Mouse (Mus musculus) stomach, postnatal 0 days (tissue): ENCODE results near the gene Med13. TPM values are rescaled to one million over a fixed set of nuclear protein-coding genes. Genes with fewer than 3 reads are reported as not detected.

Experiments
- ATAC-seq: fragments of 200-750 bp; cut with Nextera tagmentation; 2 replicates; pipeline ENCODE4 v1.8.0; 2017; ENCODE audit not compliant: low FRiP score, low TSS enrichment
- DNase-seq: peaks from one replicate; pipeline ENCODE4 v3.0.0-alpha.2; 2016; ENCODE audit warnings: low spot score
- H3K27ac ChIP-seq: fragments of 300-500 bp; sonication (generic); replicated peaks from 2 replicates; pipeline ENCODE4 v1.5.1; 2014; ENCODE audit warnings: mild to moderate bottlenecking, control low read depth
- H3K27me3 ChIP-seq: fragments of 300-500 bp; sonication (generic); 2 replicates; pipeline ENCODE4 v1.6.1; 2014; ENCODE audit warnings: low read length; ENCODE audit not compliant: control insufficient read depth, insufficient read depth
- H3K36me3 ChIP-seq: fragments of 300-500 bp; sonication (generic); 2 replicates; pipeline ENCODE4 v1.6.1; 2014; ENCODE audit warnings: low read length, mixed read lengths; ENCODE audit not compliant: control insufficient read depth, insufficient read depth
- H3K4me1 ChIP-seq: fragments of 300-500 bp; sonication (generic); replicated peaks from 2 replicates; pipeline ENCODE4 v1.6.1; 2014; ENCODE audit warnings: antibody characterized with exemption; ENCODE audit not compliant: control insufficient read depth, insufficient read depth
- H3K4me2 ChIP-seq: fragments of 300-500 bp; sonication (generic); replicated peaks from 2 replicates; pipeline ENCODE4 v1.6.1; 2014; ENCODE audit warnings: low read depth, mild to moderate bottlenecking, control low read depth, moderate library complexity
- H3K4me3 ChIP-seq: fragments of 300-500 bp; sonication (generic); 2 replicates; pipeline ENCODE4 v1.5.1; 2014; ENCODE audit warnings: low read depth, low read length, control low read depth
- H3K9ac ChIP-seq: fragments of 300-500 bp; sonication (generic); 2 replicates; pipeline ENCODE4 v1.6.1; 2014; ENCODE audit warnings: mild to moderate bottlenecking, low read length, control low read depth, mixed read lengths
- H3K9me3 ChIP-seq: fragments of 300-500 bp; sonication (generic); 2 replicates; pipeline ENCODE4 v1.6.1; 2016; ENCODE audit warnings: low read length; ENCODE audit not compliant: control insufficient read depth
- CTCF ChIP-seq: IDR thresholded peaks from 2 replicates; pipeline ENCODE4 v1.5.1; 2016; ENCODE audit warnings: antibody characterized with exemption, low read depth, mild to moderate bottlenecking, moderate library complexity
- EP300 ChIP-seq: optimal IDR thresholded peaks from 2 replicates; pipeline ENCODE3; 2016; ENCODE audit warnings: antibody characterized with exemption
- WGBS: fragments of 180-500 bp; shearing (Covaris S2); extraction: QIAGEN DNeasy Blood & Tissue Kit; methylation state at CpG from one replicate; pipeline ENCODE4 v1.1.7; 2014; 5-methylcytosine and 5-hydroxymethylcytosine counted together
- polyA plus RNA-seq: library from polyadenylated mRNA; unstranded; fragments of >200 nt; fragmentation: Nextera tagmentation; extraction: Ambion mirVana; gene quantifications from 2 replicates; pipeline ENCODE4 v1.2.1, GENCODE M21; 2015

The Med13 gene
- polyA plus RNA-seq, 1 experiment from 2014 or later, result 4.4 TPM

DNA sequence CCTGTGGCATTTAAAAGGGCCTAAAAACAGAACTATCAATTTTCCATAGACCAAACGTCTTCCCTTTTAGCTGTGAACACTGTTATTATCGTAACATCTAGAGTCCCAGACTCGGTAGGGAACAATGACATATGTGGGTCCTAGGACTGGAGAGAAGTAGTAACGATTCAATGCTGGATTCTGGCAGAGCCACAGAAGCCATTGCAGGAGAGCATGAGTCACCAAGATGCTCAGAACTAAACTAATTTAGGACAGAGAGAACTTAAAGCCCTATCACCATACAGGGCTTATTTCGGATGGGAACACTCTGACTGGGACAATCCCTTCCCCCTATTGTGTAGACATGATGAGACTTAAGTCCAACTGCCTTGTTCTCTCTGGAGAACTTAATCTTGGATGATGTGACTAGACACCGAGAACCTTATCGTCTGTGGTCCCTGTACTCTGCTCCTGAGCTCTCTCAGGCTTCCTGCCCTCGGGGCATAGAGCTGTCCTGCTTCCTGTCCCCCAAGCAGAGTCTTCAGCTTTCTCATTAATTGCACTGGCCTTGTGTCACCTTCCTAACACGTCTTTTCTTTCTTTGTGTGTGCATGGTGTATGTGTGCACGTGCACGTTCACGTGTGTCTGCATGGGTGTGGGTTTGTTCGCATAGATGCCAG lies 31.5 kb upstream of the Med13 start:
- no peak for DNase-seq
- Histone ChIP-seq H3K4me1 (no peaks in the 10 kb centered on the region), H3K36me3 (no peaks in the 10 kb centered on the region), H3K4me2 (no peak overlapping the region), H3K9ac (no peak overlapping the region), H3K9me3 (no peaks in the 10 kb centered on the region), H3K27ac (no peak overlapping the region), H3K4me3 (no peak overlapping the region), H3K27me3 (no peaks in the 10 kb centered on the region)
- no peak for ATAC-seq
- 79% methylated on average over 13 of the region's 13 CpGs for WGBS
- no peak for TF ChIP-seq EP300
- no peak for TF ChIP-seq CTCF

DNA sequence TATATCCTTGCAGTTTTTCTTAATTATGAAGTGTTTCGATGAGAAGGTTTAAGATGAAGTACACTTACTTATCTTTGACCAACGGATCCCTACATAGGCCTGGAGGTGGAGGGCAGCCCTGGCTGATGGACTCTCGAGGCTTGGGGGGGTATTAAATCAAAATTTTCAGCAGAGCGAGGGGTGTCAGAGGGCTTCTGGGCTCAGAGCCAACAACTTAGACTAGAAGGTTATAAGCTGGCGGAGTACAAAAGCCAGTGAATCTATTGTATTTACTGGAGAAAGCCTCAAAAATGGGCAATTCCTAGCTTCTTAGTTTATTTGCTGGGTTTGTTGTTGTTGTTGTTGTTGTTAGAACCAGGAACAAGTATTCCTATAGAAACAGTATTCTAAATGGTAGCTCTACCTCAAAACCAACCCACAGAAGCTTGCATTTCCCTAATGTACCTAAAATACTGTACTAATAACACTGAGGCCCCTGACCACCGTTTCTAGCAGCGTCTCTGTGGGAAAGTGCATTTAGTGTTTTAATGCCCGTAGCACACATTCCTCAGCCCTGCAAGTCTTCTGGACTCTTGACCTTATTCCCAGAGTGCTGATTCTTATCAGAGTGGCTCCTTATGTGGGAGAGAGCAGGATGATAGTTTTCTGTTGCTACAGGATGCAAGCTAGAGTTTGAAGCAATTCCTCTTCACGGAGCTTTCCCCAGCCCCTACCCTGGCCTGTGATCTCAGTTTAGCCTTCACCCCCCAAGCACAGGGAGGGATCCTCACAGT lies 29.9 kb upstream of the Med13 start:
- Histone ChIP-seq H3K36me3 (no peaks in the 10 kb centered on the region), H3K27me3 (no peaks in the 10 kb centered on the region), H3K4me2 (no peak overlapping the region), H3K9ac (no peak overlapping the region), H3K4me3 (no peak overlapping the region), H3K27ac (no peak overlapping the region), H3K9me3 (no peaks in the 10 kb centered on the region), H3K4me1 (no peaks in the 10 kb centered on the region)
- ATAC-seq (no peak), DNase-seq (no peak)
- TF ChIP-seq EP300 (no peak), CTCF (no peak)
- WGBS, result 45% methylated on average over 9 of the region's 9 CpGs

DNA sequence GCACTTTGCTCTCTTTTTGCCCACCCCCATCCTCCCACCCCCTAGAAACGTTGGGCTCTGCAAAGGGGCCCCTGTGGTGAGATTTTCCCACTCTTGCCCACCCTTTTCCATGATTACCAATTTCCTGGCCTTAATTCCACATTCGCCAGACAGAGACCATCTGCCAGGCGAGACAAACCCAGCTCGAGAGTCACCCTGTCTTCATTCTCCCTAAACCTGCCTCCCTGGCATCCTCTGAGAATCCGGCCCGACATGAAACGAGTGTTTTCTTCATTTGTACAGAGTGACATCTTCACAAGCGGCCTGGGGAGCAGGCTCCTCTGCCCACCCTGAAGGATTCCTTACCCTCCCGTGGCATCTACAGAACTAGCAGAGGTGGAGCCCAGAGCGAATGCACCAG lies 29.2 kb upstream of the Med13 start:
- no peak overlapping the region for H3K9ac ChIP-seq
- no peaks in the 10 kb centered on the region for H3K9me3 ChIP-seq
- TF ChIP-seq EP300, result no peak
- 71% methylated on average over 10 of the region's 10 CpGs for WGBS
- no peaks in the 10 kb centered on the region for H3K27me3 ChIP-seq
- no peak overlapping the region for H3K4me2 ChIP-seq
- H3K27ac ChIP-seq, result no peak overlapping the region
- no peaks in the 10 kb centered on the region for H3K4me1 ChIP-seq
- ATAC-seq (no peak), DNase-seq (no peak)
- no peaks in the 10 kb centered on the region for H3K36me3 ChIP-seq
- no peak overlapping the region for H3K4me3 ChIP-seq

- Histone ChIP-seq H3K27me3 (no peaks in the 10 kb centered on the region), H3K4me2 (no peak overlapping the region), H3K4me3 (no peak overlapping the region), H3K27ac (no peak overlapping the region), H3K36me3 (no peaks in the 10 kb centered on the region), H3K9me3 (no peaks in the 10 kb centered on the region), H3K9ac (no peak overlapping the region), H3K4me1 (peaks cover 3% of the 10 kb centered on the region; the same call in 1 of the 2 replicates)
- no peak for TF ChIP-seq EP300
- no peak for TF ChIP-seq CTCF
- DNase-seq (no peak), ATAC-seq (no peak)
- WGBS, result 77% methylated on average over 11 of the region's 11 CpGs
Measured at GRCm38 (mm10) chr11:86385710-86386282, 28.4 kb upstream of the Med13 start.

DNA sequence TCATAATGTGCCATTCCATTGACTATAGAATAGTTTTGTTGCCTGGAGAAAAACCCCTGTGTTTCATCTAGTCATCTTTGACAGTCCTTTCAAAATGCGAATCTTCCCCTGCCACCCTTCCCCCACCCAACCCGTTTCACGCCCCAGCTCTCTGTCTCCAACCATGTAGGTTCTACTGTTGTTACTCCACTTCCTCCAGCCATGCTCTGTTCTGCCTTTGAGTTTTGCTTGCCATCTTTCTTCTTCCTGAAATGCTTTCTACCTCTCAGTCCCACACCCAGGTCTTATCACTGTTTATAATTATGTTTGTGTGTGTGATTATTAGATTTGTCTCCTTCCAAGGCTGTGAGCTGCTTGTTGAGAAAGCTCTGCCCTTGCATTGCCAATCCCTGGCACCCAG lies 26.7 kb upstream of the Med13 start:
- H3K27me3 ChIP-seq, result no peaks in the 10 kb centered on the region
- no peak overlapping the region for H3K4me2 ChIP-seq
- no peak overlapping the region for H3K4me3 ChIP-seq
- no peak for ATAC-seq
- no peak for DNase-seq
- peaks cover 3% of the 10 kb centered on the region; the same call in 1 of the 2 replicates for H3K4me1 ChIP-seq
- 81% methylated on average over 3 of the region's 3 CpGs for WGBS
- no peaks in the 10 kb centered on the region for H3K9me3 ChIP-seq
- no peaks in the 10 kb centered on the region for H3K36me3 ChIP-seq
- no peak overlapping the region for H3K27ac ChIP-seq
- TF ChIP-seq EP300 (no peak), CTCF (no peak)
- H3K9ac ChIP-seq, result no peak overlapping the region
